Mouse (Mus musculus): ENCODE data around the gene Cacna1i.

Cacna1i gene

GRCm38 (mm10) chr15:80286851-80287415 lies at the start of gene Cacna1i:
Gene Cacna1i, plus strand, starts transcription at chr15:80287238.
- DNase-seq (ENCODE audit: low spot score in 2 of 2), result no peak

- no peak for DNase-seq (ENCODE audit: low spot score in 2 of 2)
Observed at GRCm38 (mm10) chr15:80248135-80248534, 38.9 kb upstream of the Cacna1i start.

- DNase-seq (ENCODE audit: low spot score in 2 of 2), result no peak
Observed at GRCm38 (mm10) chr15:80248596-80248995, 38.4 kb upstream of the Cacna1i start.

- no peak for DNase-seq (ENCODE audit: low spot score in 2 of 2)
Observed at GRCm38 (mm10) chr15:80249672-80250071, 37.4 kb upstream of the Cacna1i start.

GRCm38 (mm10) chr15:80250586-80250985 lies 36.5 kb upstream of the Cacna1i start:
- no peak for DNase-seq (ENCODE audit: low spot score in 2 of 2)

- no peak for DNase-seq (ENCODE audit: low spot score in 2 of 2)
Observed at GRCm38 (mm10) chr15:80253530-80253929, 33.5 kb upstream of the Cacna1i start.

- DNase-seq (ENCODE audit: low spot score in 2 of 2), result no peak
Observed at GRCm38 (mm10) chr15:80254207-80254606, 32.8 kb upstream of the Cacna1i start.

- peak; percentile 99 for DNase-seq (ENCODE audit: low spot score in 2 of 2)
Observed at GRCm38 (mm10) chr15:80254847-80255645, 32.0 kb upstream of the Cacna1i start, which contains the start of gene Atf4. Gene Atf4, plus strand, starts transcription at chr15:80255184.

GRCm38 (mm10) chr15:80255646-80256121 lies 31.4 kb upstream of the Cacna1i start:
- peak; percentile 85 to 86 for DNase-seq (ENCODE audit: low spot score in 2 of 2)

- DNase-seq (ENCODE audit: low spot score in 2 of 2), result no peak
Observed at GRCm38 (mm10) chr15:80256242-80256641, 30.8 kb upstream of the Cacna1i start.

GRCm38 (mm10) chr15:80256656-80257601 lies 30.1 kb upstream of the Cacna1i start:
- no peak for DNase-seq (ENCODE audit: low spot score in 2 of 2)

GRCm38 (mm10) chr15:80257602-80258239 lies 29.3 kb upstream of the Cacna1i start:
- DNase-seq (ENCODE audit: low spot score in 2 of 2), result no peak

GRCm38 (mm10) chr15:80258240-80259170 lies 28.5 kb upstream of the Cacna1i start:
- DNase-seq (ENCODE audit: low spot score in 2 of 2), result no peak

GRCm38 (mm10) chr15:80259406-80260045 lies 27.5 kb upstream of the Cacna1i start:
- DNase-seq (ENCODE audit: low spot score in 2 of 2), result no peak

GRCm38 (mm10) chr15:80260677-80261076 lies 26.4 kb upstream of the Cacna1i start:
- DNase-seq (ENCODE audit: low spot score in 2 of 2), result peak; percentile 68 to 77

GRCm38 (mm10) chr15:80261100-80261499 lies 25.9 kb upstream of the Cacna1i start:
- DNase-seq (ENCODE audit: low spot score in 2 of 2), result peak in 1 of 2 experiments; percentile 12

- peak; percentile 85 to 89 for DNase-seq (ENCODE audit: low spot score in 2 of 2)
Observed at GRCm38 (mm10) chr15:80263610-80264575, 23.1 kb upstream of the Cacna1i start, which contains the start of gene Rps19bp1. Gene Rps19bp1, minus strand, starts transcription at chr15:80264315.

GRCm38 (mm10) chr15:80266281-80266680 lies 20.8 kb upstream of the Cacna1i start:
- DNase-seq (ENCODE audit: low spot score in 2 of 2), result peak; percentile 58 to 77
